Mouse (Mus musculus): Measurements from ENCODE around the gene Mtcl1. TPM values are rescaled to one million over a fixed set of nuclear protein-coding genes. Genes with fewer than 3 reads are reported as not detected.

Gene Mtcl1
- 35.0 and 38.6 TPM in 2 replicates for polyA plus RNA-seq (2016; fragmentation: Nextera tagmentation; extraction: Ambion mirVana)

GRCm38 (mm10) chr17:66449460-66450341 is at the start of gene Mtcl1:
TSS of gene Mtcl1 (minus strand) at chr17:66449750.
- H3K4me3 ChIP-seq, result peak within 1 kb of the TSS; percentile 94
- H3K9me3 ChIP-seq, result no peaks in the 10 kb centered on the region
- peak within 1 kb of the TSS; percentile 97 for H3K9ac ChIP-seq
- H3K27ac ChIP-seq, result peak within 1 kb of the TSS; percentile 95
- peak within 1 kb of the TSS; percentile 93 for H3K4me2 ChIP-seq (replicated peaks)
- H3K4me1 ChIP-seq, result peaks cover 45% of the 10 kb centered on the region
- no peaks in the 10 kb centered on the region for H3K36me3 ChIP-seq
- H3K27me3 ChIP-seq (replicated peaks), result no peaks in the 10 kb centered on the region
- peak; percentile 83 for ATAC-seq (ENCODE audit: low FRiP score, low read depth)
- under 1% methylated on average over 76 of the region's 76 CpGs for WGBS

- no peak overlapping the region for H3K4me2 ChIP-seq (replicated peaks)
- 90% methylated on average over 14 of the region's 14 CpGs for WGBS
- no peak overlapping the region for H3K27ac ChIP-seq
- no peak overlapping the region for H3K4me3 ChIP-seq
- H3K36me3 ChIP-seq, result peaks cover 78% of the 10 kb centered on the region
- ATAC-seq (ENCODE audit: low FRiP score, low read depth), result no peak
- no peaks in the 10 kb centered on the region for H3K4me1 ChIP-seq
- H3K27me3 ChIP-seq (replicated peaks), result no peaks in the 10 kb centered on the region
- no peak overlapping the region for H3K9ac ChIP-seq
- no peaks in the 10 kb centered on the region for H3K9me3 ChIP-seq
These were observed 49.0 kb upstream of the Mtcl1 start for GRCm38 (mm10) chr17:66498598-66498997.

DNA sequence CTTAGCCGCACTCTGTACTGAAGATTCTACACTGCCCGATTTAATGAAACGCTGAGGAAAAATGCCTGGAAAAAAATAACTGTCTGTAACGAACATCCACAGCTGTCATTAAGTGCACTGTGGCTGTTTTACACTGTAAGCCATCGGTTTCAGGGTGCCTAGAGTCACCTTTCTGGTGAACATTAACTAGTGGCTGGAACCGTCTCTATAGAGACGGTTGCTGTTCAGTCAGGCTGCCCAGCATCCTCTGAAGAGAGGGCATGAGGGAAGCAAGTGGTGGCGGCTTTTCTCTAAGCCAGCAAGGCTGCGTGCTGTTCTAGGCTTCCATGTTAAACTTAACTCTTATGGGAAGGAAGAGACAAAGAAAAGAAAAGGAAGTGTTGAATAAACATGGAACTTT is 47.0 kb upstream of the Mtcl1 start:
- Histone ChIP-seq H3K27me3 (replicated peaks) (no peaks in the 10 kb centered on the region), H3K9me3 (no peaks in the 10 kb centered on the region), H3K27ac (no peak overlapping the region), H3K4me2 (replicated peaks) (no peak overlapping the region), H3K36me3 (peaks cover 79% of the 10 kb centered on the region), H3K9ac (no peak overlapping the region), H3K4me3 (no peak overlapping the region), H3K4me1 (no peaks in the 10 kb centered on the region)
- 94% methylated on average over 9 of the region's 9 CpGs for WGBS
- no peak for ATAC-seq (ENCODE audit: low FRiP score, low read depth)

GRCm38 (mm10) chr17:66490022-66490601 is 40.6 kb upstream of the Mtcl1 start:
- no peaks in the 10 kb centered on the region for H3K27me3 ChIP-seq (replicated peaks)
- peak; percentile 56; the same call in 1 of the 2 replicates for ATAC-seq (ENCODE audit: low FRiP score, low read depth)
- no peak overlapping the region for H3K9ac ChIP-seq
- H3K36me3 ChIP-seq, result peaks cover 19% of the 10 kb centered on the region
- no peak overlapping the region for H3K4me2 ChIP-seq (replicated peaks)
- H3K9me3 ChIP-seq, result no peaks in the 10 kb centered on the region
- 46% methylated on average over 10 of the region's 10 CpGs for WGBS
- no peak overlapping the region for H3K27ac ChIP-seq
- no peak overlapping the region for H3K4me3 ChIP-seq
- no peaks in the 10 kb centered on the region for H3K4me1 ChIP-seq

GRCm38 (mm10) chr17:66486576-66486975 is 37.0 kb upstream of the Mtcl1 start:
- H3K27me3 ChIP-seq (replicated peaks), result no peaks in the 10 kb centered on the region
- WGBS, result 85% methylated on average over 6 of the region's 6 CpGs
- no peak overlapping the region for H3K4me2 ChIP-seq (replicated peaks)
- no peak overlapping the region for H3K4me3 ChIP-seq
- no peaks in the 10 kb centered on the region for H3K4me1 ChIP-seq
- no peak overlapping the region for H3K9ac ChIP-seq
- no peak for ATAC-seq (ENCODE audit: low FRiP score, low read depth)
- H3K36me3 ChIP-seq, result no peaks in the 10 kb centered on the region
- H3K27ac ChIP-seq, result no peak overlapping the region
- H3K9me3 ChIP-seq, result no peaks in the 10 kb centered on the region

DNA sequence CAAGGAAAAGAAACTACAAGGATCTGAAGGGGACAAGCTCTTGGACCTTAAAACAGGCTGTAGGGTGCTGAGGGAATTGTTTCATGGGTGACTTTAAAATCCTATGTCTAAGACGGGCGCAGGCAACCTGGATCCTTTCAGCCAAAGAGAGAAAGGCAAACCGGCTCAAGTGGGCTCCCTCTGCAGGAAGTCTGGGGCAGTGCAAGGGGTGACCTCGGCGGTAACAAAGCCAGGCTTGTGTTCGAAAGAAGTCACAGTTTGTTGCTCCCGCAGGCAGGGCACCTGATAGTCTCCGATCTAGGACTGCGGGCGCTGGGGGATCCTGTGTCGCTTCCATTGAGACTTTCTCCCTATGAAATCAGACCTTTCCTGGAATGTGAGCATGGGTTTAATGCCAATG is 36.2 kb upstream of the Mtcl1 start:
- Histone ChIP-seq H3K9ac (no peak overlapping the region), H3K27ac (no peak overlapping the region), H3K4me2 (replicated peaks) (no peak overlapping the region), H3K4me3 (no peak overlapping the region), H3K36me3 (no peaks in the 10 kb centered on the region), H3K27me3 (replicated peaks) (no peaks in the 10 kb centered on the region), H3K9me3 (no peaks in the 10 kb centered on the region), H3K4me1 (peaks cover 7% of the 10 kb centered on the region; the same call in 1 of the 2 replicates)
- WGBS, result 8% methylated on average over 11 of the region's 11 CpGs
- ATAC-seq (ENCODE audit: low FRiP score, low read depth), result no peak

DNA sequence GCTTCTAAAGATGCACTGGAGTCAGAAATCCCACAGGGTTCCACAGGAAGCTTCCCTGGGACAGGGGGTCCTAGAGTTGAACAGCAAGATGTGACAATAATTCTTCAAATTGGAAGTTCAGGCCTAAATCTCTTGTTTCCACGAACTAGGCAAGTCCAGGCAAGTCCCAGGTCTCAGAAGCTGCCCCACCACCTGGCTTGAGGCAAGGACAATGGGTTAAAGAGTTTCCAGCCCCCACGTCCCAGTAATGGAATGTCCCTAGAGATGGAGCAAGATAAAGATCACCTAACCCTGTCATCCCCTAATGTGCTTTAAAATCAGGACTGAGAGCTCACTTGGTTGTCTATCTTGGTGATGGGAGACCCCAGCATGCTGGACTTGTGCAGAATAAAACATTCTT is 35.4 kb upstream of the Mtcl1 start:
- Histone ChIP-seq H3K9me3 (no peaks in the 10 kb centered on the region), H3K4me3 (no peak overlapping the region), H3K27ac (no peak overlapping the region), H3K4me2 (replicated peaks) (no peak overlapping the region), H3K27me3 (replicated peaks) (no peaks in the 10 kb centered on the region), H3K9ac (no peak overlapping the region), H3K36me3 (no peaks in the 10 kb centered on the region), H3K4me1 (peaks cover 14% of the 10 kb centered on the region; the same call in 1 of the 2 replicates)
- no peak for ATAC-seq (ENCODE audit: low FRiP score, low read depth)
- WGBS, result 72% methylated on average over 2 of the region's 2 CpGs

- Histone ChIP-seq H3K9me3 (no peaks in the 10 kb centered on the region), H3K36me3 (no peaks in the 10 kb centered on the region), H3K9ac (no peak overlapping the region), H3K4me3 (no peak overlapping the region), H3K27ac (no peak overlapping the region), H3K27me3 (replicated peaks) (no peaks in the 10 kb centered on the region), H3K4me2 (replicated peaks) (no peak overlapping the region), H3K4me1 (peaks cover 24% of the 10 kb centered on the region)
- no peak for ATAC-seq (ENCODE audit: low FRiP score, low read depth)
- 72% methylated on average over 9 of the region's 9 CpGs for WGBS
These were observed 34.3 kb upstream of the Mtcl1 start for GRCm38 (mm10) chr17:66483651-66484454.

DNA sequence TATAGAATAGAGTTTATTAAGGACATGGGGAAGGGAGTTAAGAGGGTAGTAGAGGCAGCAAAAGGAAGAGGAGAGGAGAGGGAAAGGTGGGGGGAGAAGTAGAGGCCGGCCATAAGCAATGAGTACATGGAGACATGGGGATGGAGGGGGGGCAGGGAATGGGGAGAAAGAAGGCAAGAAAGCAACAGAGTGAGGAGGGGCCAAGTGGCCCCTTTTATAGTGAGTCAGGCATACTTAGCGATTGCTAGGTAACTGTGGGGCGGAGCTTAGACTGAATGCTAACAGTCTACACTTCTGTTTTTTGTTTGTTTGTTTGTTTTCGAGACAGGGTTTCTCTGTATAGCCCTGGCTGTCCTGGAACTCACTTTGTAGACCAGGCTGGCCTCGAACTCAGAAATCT is 31.7 kb upstream of the Mtcl1 start:
- no peak overlapping the region for H3K4me3 ChIP-seq
- H3K9me3 ChIP-seq, result no peaks in the 10 kb centered on the region
- H3K4me2 ChIP-seq (replicated peaks), result no peak overlapping the region
- no peak for ATAC-seq (ENCODE audit: low FRiP score, low read depth)
- H3K4me1 ChIP-seq, result peaks cover 24% of the 10 kb centered on the region
- H3K27me3 ChIP-seq (replicated peaks), result no peaks in the 10 kb centered on the region
- no peak overlapping the region for H3K27ac ChIP-seq
- 63% methylated on average over 5 of the region's 5 CpGs for WGBS
- H3K9ac ChIP-seq, result no peak overlapping the region
- H3K36me3 ChIP-seq, result no peaks in the 10 kb centered on the region

- ATAC-seq (ENCODE audit: low FRiP score, low read depth), result no peak; the same call in none of the 2 replicates
- Histone ChIP-seq H3K27me3 (replicated peaks) (no peaks in the 10 kb centered on the region), H3K9ac (peak overlapping the region; percentile 34; the same call in 1 of the 2 replicates), H3K4me3 (no peak overlapping the region), H3K4me2 (replicated peaks) (peak overlapping the region; percentile 48), H3K36me3 (no peaks in the 10 kb centered on the region), H3K9me3 (no peaks in the 10 kb centered on the region), H3K27ac (peak overlapping the region; percentile 67), H3K4me1 (peaks cover 24% of the 10 kb centered on the region)
- 10% methylated on average over 17 of the region's 17 CpGs for WGBS
These were observed 31.1 kb upstream of the Mtcl1 start for GRCm38 (mm10) chr17:66480491-66481278.

DNA sequence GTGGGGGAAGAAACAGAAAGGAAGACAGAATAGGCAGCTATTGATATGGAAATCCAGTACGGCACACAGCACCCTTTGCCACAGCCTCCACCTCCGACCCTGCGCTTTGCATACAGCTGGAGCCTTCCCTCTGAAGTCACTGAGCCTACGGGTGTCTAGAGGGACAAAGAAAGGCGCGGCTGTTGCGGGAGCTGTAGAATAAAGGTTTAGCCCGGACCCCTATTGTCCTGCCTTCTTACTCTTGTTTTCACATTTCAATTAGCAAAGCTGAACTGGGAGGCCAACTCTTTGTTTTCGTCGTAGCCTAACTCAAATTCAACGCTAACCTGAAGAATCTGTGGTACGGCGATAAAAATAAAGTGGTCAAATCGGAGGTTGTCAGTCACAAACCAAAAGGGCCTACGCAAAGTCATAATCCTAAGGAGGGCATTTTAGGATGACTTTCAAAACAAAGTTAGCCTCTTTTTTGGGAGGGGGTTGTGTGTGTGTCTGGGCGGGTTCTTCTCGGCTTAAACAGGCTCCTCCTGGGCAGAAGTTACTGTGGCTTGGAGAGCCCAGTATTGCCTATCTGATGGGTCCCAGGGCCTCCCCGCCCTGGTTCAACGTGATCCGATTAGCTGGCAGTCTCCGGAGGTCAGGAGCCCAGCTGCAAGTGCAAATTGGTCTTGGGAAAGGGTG is 30.4 kb upstream of the Mtcl1 start:
- Histone ChIP-seq H3K27me3 (replicated peaks) (no peaks in the 10 kb centered on the region), H3K9ac (peak overlapping the region; percentile 34; the same call in 1 of the 2 replicates), H3K36me3 (no peaks in the 10 kb centered on the region), H3K4me1 (peaks cover 24% of the 10 kb centered on the region), H3K27ac (peak overlapping the region; percentile 67), H3K4me3 (no peak overlapping the region), H3K9me3 (no peaks in the 10 kb centered on the region), H3K4me2 (replicated peaks) (peak overlapping the region; percentile 48)
- ATAC-seq (ENCODE audit: low FRiP score, low read depth), result peak; percentile 94
- WGBS, result 3% methylated on average over 21 of the region's 21 CpGs

Data from neural tube, embryonic 12.5 days (tissue).